Mouse (Mus musculus) kidney, embryonic 14.5 days (tissue): Measurements from ENCODE around the gene 1700001P01Rik. TPM values are rescaled to one million over a fixed set of nuclear protein-coding genes. Genes with fewer than 3 reads are reported as not detected.
A peak's percentile ranks its signal among the peaks of the same experiment; 100 is the strongest.
"Not testable (repeated sequence)": the region's sequence is repeated elsewhere in the genome, so short reads cannot be mapped to it uniquely, and the experiment has no call there.

Source experiments
- ATAC-seq: fragments of 200-750 bp; cut with Nextera tagmentation; 2 replicates; pipeline ENCODE4 v1.8.0; 2017; ENCODE audit warnings: moderate number of reproducible peaks, mild to moderate bottlenecking, moderate TSS enrichment, moderate library complexity; ENCODE audit not compliant: low FRiP score, low TSS enrichment
- H3K27ac ChIP-seq: fragments of 300-500 bp; sonication (generic); 2 replicates; pipeline ENCODE4 v1.5.1; 2014; ENCODE audit warnings: low read depth, mild to moderate bottlenecking, low read length, moderate library complexity, mixed read lengths
- H3K27me3 ChIP-seq: fragments of 300-500 bp; sonication (generic); 2 replicates; pipeline ENCODE4 v1.6.1; 2014; ENCODE audit warnings: mild to moderate bottlenecking, low read length; ENCODE audit not compliant: control insufficient read depth, insufficient read depth
- H3K36me3 ChIP-seq: fragments of 300-500 bp; sonication (generic); 2 replicates; pipeline ENCODE4 v1.6.1; 2014; ENCODE audit warnings: low read length, mixed read lengths; ENCODE audit not compliant: control insufficient read depth, insufficient read depth
- H3K4me1 ChIP-seq: fragments of 300-500 bp; sonication (generic); 2 replicates; pipeline ENCODE4 v1.6.1; 2014; ENCODE audit warnings: low read length, mixed read lengths; ENCODE audit not compliant: control insufficient read depth, insufficient read depth
- H3K4me2 ChIP-seq: fragments of 300-500 bp; sonication (generic); replicated peaks from 2 replicates; pipeline ENCODE4 v1.6.1; 2014; ENCODE audit warnings: low read depth, mild to moderate bottlenecking, low read length
- H3K4me3 ChIP-seq: fragments of 300-500 bp; sonication (generic); 2 replicates; pipeline ENCODE4 v1.5.1; 2014; ENCODE audit warnings: mild to moderate bottlenecking, low read length
- H3K9ac ChIP-seq: fragments of 300-500 bp; sonication (generic); 2 replicates; pipeline ENCODE4 v1.6.1; 2014; ENCODE audit warnings: low read depth, mild to moderate bottlenecking, low read length, moderate library complexity
- H3K9me3 ChIP-seq: fragments of 300-500 bp; sonication (generic); 2 replicates; pipeline ENCODE4 v1.6.1; 2016; ENCODE audit warnings: low read length; ENCODE audit not compliant: control insufficient read depth
- WGBS: fragments of 180-500 bp; shearing (Covaris S2); extraction: QIAGEN DNeasy Blood & Tissue Kit; methylation state at CpG from one replicate; pipeline ENCODE4 v1.1.7; 2014; 5-methylcytosine and 5-hydroxymethylcytosine counted together
- polyA plus RNA-seq: library from polyadenylated mRNA; unstranded; fragments of >200 nt; fragmentation: Nextera tagmentation; extraction: Ambion mirVana; gene quantifications from 2 replicates; pipeline ENCODE4 v1.2.1, GENCODE M21; 2014

The 1700001P01Rik gene
- polyA plus RNA-seq, 1 experiment from 2014 or later: not detected

DNA sequence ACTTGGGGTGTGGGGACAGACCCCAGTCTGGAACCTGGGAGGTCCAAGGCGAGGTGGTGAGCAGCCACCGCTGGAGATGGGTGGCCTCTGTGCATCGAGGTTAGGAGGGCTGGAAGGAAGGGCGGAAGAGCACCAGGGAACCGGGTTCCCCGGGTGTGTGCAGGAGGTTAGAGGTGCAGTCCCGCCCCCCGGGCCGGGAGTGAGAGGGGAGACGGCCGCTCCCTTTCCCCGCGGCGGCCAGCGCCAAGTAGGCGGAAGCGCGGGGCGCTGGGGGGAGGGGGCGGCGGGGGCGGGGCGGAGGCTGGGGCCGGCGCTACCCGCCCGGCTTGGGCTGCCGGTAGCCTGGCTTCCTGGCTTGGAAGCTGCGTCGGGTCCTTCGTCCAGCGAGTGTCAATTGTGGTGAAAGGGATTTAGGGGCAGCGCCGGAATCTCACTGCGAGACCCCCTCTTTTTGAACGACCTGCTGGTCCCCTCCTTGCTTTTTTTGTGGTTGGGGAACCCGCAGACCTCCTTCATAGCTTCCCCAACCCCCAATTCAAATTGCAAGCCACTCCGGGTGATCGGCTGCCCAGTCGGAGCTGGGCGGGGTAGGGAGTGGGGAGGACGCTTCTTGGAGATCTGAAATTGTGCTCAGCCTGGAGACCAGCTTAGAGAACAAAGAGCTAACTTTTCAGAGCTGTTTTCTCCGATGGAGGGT lies 24.4 kb upstream of the 1700001P01Rik start:
- Histone ChIP-seq H3K27ac (peak overlapping the region; percentile 97), H3K4me2 (peak overlapping the region; percentile 69), H3K4me1 (peaks cover 30% of the 10 kb centered on the region), H3K4me3 (peak overlapping the region; percentile 94), H3K9me3 (no peaks in the 10 kb centered on the region), H3K27me3 (no peaks in the 10 kb centered on the region), H3K9ac (peak overlapping the region; percentile 89), H3K36me3 (no peaks in the 10 kb centered on the region)
- WGBS: under 1% methylated on average over 21 of the region's 43 CpGs
- peak; percentile 67 for ATAC-seq

- Histone ChIP-seq H3K4me2 (peak overlapping the region; percentile 69), H3K9ac (peak overlapping the region; percentile 89), H3K27ac (peak overlapping the region; percentile 97), H3K27me3 (no peaks in the 10 kb centered on the region), H3K4me3 (peak overlapping the region; percentile 94), H3K4me1 (peaks cover 22% of the 10 kb centered on the region), H3K36me3 (no peaks in the 10 kb centered on the region), H3K9me3 (no peaks in the 10 kb centered on the region)
- under 1% methylated on average over 69 of the region's 71 CpGs for WGBS
- ATAC-seq: peak; percentile 78
Measured at GRCm38 (mm10) chr11:97799146-97799993, 23.7 kb upstream of the 1700001P01Rik start.

DNA sequence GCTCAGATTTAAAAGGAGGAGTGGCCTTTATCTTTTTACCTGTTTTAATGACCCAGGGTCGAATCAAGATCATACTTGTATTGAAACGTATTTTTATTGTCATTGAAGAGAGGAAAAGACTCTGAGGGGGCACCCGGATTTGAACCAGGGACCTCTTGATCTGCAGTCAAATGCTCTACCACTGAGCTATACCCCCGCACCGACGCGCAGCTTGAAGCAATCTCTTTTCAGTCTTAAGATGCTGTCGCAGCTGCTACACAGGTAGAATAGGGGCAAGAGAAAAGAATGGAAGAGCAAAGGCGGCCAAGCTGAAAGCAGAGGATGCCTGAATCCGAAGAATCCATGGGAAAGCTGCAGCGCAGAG lies 23.0 kb upstream of the 1700001P01Rik start, which contains the start of gene Lasp1:
Lasp1 (plus strand) TSS at position 219 of the 364 bp plus-strand sequence.
- WGBS: under 1% methylated on average over 11 of the region's 11 CpGs
- peak; percentile 56 for ATAC-seq

DNA sequence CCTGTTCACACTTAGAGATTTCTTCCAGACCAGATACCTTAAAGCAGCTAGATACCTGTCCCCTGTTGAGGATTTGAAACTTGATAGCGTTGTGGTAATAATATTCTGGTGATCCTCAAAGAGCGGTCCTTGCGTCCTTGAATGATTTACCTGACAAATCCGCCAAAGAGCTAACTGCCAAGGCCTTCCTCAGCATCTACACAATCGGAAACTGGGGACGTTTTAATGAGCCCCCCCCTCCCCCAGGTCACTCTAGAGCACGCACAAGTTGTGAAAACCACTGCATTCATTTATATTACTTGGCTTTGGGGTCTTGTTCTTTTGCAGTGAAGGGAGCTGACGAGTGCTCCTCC lies 22.3 kb upstream of the 1700001P01Rik start:
- Histone ChIP-seq H3K4me1 (peaks cover 14% of the 10 kb centered on the region), H3K9ac (no peak overlapping the region), H3K36me3 (no peaks in the 10 kb centered on the region), H3K4me2 (peak overlapping the region; percentile 19), H3K27me3 (no peaks in the 10 kb centered on the region), H3K4me3 (no peak overlapping the region), H3K9me3 (no peaks in the 10 kb centered on the region), H3K27ac (no peak overlapping the region)
- WGBS: 33% methylated on average over 8 of the region's 8 CpGs
- ATAC-seq: no peak

More for the DNA sequence above, 23.0 kb upstream of the 1700001P01Rik start, which contains the start of gene Lasp1:
- Histone ChIP-seq H3K9ac (peak within 1 kb of the TSS; percentile 89), H3K4me3 (peak within 1 kb of the TSS; percentile 94), H3K4me1 (peaks cover 16% of the 10 kb centered on the region), H3K27ac (peak within 1 kb of the TSS; percentile 97), H3K36me3 (no peaks in the 10 kb centered on the region), H3K9me3 (no peaks in the 10 kb centered on the region), H3K4me2 (peak within 1 kb of the TSS; percentile 69), H3K27me3 (no peaks in the 10 kb centered on the region)

DNA sequence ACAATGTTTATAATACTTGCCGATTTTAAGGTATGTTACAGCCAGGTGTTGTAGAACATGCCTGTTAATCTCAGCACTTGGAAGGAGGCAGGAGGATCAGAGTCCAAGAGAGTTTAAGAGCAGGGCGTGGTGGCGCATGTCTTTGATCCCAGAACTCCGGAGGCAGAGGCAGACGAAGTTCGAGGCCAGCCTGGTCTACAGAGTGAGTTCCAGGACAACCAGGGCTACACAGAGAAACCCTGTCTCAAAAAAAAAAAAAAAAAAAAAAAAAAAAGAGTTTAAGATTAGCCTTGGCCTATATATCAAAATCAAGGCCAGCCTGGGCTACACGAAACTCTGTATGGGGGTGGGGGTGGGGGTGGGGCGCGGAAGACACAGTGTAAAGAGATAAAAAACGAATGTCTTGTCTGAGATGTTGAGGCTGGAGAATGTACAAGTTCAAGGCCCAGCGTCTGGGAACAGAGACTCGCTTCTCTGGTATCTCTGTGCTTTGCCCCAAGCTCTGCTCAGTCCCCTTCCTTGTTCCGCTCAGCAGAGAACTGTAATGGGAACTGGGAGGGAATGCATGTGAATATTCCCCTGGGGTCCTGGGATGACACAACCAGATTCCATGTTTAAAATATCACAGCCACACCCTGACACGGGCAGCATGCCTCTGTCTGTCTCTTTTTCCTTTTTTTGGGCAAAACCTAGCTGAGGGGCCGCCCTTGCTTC lies 21.8 kb upstream of the 1700001P01Rik start:
- no peak overlapping the region for H3K9ac ChIP-seq
- no peak overlapping the region for H3K4me3 ChIP-seq
- H3K9me3 ChIP-seq: no peaks in the 10 kb centered on the region
- ATAC-seq: no peak
- H3K36me3 ChIP-seq: no peaks in the 10 kb centered on the region
- H3K27ac ChIP-seq: no peak overlapping the region
- 55% methylated on average over 15 of the region's 15 CpGs for WGBS
- H3K4me1 ChIP-seq: peaks cover 14% of the 10 kb centered on the region
- H3K4me2 ChIP-seq: peak overlapping the region; percentile 19; the same call in 1 of the 2 replicates
- H3K27me3 ChIP-seq: no peaks in the 10 kb centered on the region

GRCm38 (mm10) chr11:97796910-97797309 lies 21.2 kb upstream of the 1700001P01Rik start:
- no peak for ATAC-seq
- 6% methylated on average over 6 of the region's 6 CpGs for WGBS

GRCm38 (mm10) chr11:97793165-97793564 lies 17.4 kb upstream of the 1700001P01Rik start:
- no peaks in the 10 kb centered on the region for H3K4me1 ChIP-seq
- no peak overlapping the region for H3K4me2 ChIP-seq
- no peak overlapping the region for H3K27ac ChIP-seq
- WGBS: 14% methylated on average over 2 of the region's 2 CpGs
- no peak for ATAC-seq
- no peaks in the 10 kb centered on the region for H3K9me3 ChIP-seq
- no peak overlapping the region for H3K4me3 ChIP-seq
- H3K27me3 ChIP-seq: no peaks in the 10 kb centered on the region
- no peak overlapping the region for H3K9ac ChIP-seq
- no peaks in the 10 kb centered on the region for H3K36me3 ChIP-seq

More at GRCm38 (mm10) chr11:97796910-97797309, 21.2 kb upstream of the 1700001P01Rik start:
- Histone ChIP-seq H3K9ac (no peak overlapping the region), H3K9me3 (no peaks in the 10 kb centered on the region), H3K4me2 (no peak overlapping the region), H3K27ac (no peak overlapping the region), H3K27me3 (no peaks in the 10 kb centered on the region), H3K4me3 (no peak overlapping the region), H3K36me3 (no peaks in the 10 kb centered on the region), H3K4me1 (peaks cover 9% of the 10 kb centered on the region)

- not testable (repeated sequence) for H3K4me2 ChIP-seq, H3K9me3 ChIP-seq, H3K27me3 ChIP-seq, H3K27ac ChIP-seq, H3K4me1 ChIP-seq, H3K36me3 ChIP-seq, ATAC-seq, H3K9ac ChIP-seq, H3K4me3 ChIP-seq
- WGBS: 78% methylated on average over 2 of the region's 2 CpGs
Measured at GRCm38 (mm10) chr11:97790778-97791438, 15.2 kb upstream of the 1700001P01Rik start.
